Comparison of ENCODE assay signal across 19 mouse cellular contexts in genomic region chr9:64217887-64218286, GRCm38 (mm10). TPM values are rescaled to one million over a fixed set of nuclear protein-coding genes. Genes with fewer than 3 reads are reported as not detected.
"Had no signal": no experiment of that assay in that cellular context is flagged by ENCODE, and none has a peak within 500 bp of the region (broad histone marks: within the 10 kb centered on the region; RNA-seq: fewer than 3 reads in every experiment).

No protein-coding gene starts in this region.

- H3K4me3 ChIP-seq: layer of hippocampus, adult 2 months; liver, embryonic 13.5 days; neural tube, embryonic 12.5 days; neural tube, embryonic 15.5 days had no signal

- DNase-seq: kidney, adult 8-10 months; kidney, postnatal 14 days; layer of hippocampus, adult 9-11 months; liver, embryonic 13.5 days; lung, adult 2 months; lung, postnatal 14 days; lung, postnatal 4 days; midbrain, embryonic 14.5 days; retina, postnatal 1 day; right cerebral cortex, postnatal 25 days; thymus, postnatal 36 days had no signal

- H3K27ac ChIP-seq: liver, embryonic 13.5 days; neural tube, embryonic 12.5 days; neural tube, embryonic 15.5 days had no signal

- H3K4me2 ChIP-seq: liver, embryonic 13.5 days; midbrain, embryonic 11.5 days; neural tube, embryonic 12.5 days; neural tube, embryonic 15.5 days had no signal

- H3K4me1 ChIP-seq: neural tube, embryonic 15.5 days had no signal

- H3K9ac ChIP-seq: liver, embryonic 13.5 days; neural tube, embryonic 12.5 days; neural tube, embryonic 15.5 days had no signal

- H3K27me3 ChIP-seq: liver, embryonic 13.5 days; neural tube, embryonic 12.5 days; neural tube, embryonic 15.5 days had no signal

- H3K36me3 ChIP-seq: neural tube, embryonic 12.5 days; neural tube, embryonic 15.5 days had no signal

- H3K9me3 ChIP-seq: liver, embryonic 13.5 days; neural tube, embryonic 12.5 days; neural tube, embryonic 15.5 days had no signal

- ATAC-seq: intestine, postnatal 0 days had no signal

RNA-seq across cellular contexts. Expression of gene Uchl4, which starts 17.1 kb away (rescaled TPM):
- polyA plus RNA-seq: liver, adult 2 months; lung, adult 2 months; small intestine, adult 2 months; spleen, adult 2 months had no signal
